Mouse (Mus musculus) layer of hippocampus, postnatal 10 days (tissue): ENCODE measurements around the gene Tspan4. TPM values are rescaled to one million over a fixed set of nuclear protein-coding genes. Genes with fewer than 3 reads are reported as not detected.

Experiments used
- total RNA-seq, 2 experiments: library from RNA; stranded (reverse); gene quantifications; 2 replicates each; pipeline ENCODE4 v1.2.3; 2021

The Tspan4 gene
- total RNA-seq, 2 experiments from 2014 or later, result 32.9 to 34.1 TPM

Other genes with a start within 250 kb of the Tspan4 start
- 10 to 100 TPM; 71.6 to 72.7 TPM for gene Phrf1, start 246.5 kb upstream of the Tspan4 start, total RNA-seq
- gene Irf7, start 208.8 kb upstream of the Tspan4 start, total RNA-seq, result under 1 TPM; 0.29 to 0.64 TPM
- gene Cdhr5, start 198.5 kb upstream of the Tspan4 start, total RNA-seq, result not detected
- gene Sct, start 196.1 kb upstream of the Tspan4 start, total RNA-seq, result under 1 TPM in 1 of 2 experiments, not detected in 1; 0.76 TPM
- under 1 TPM; 0.45 to 0.55 TPM for gene Drd4, start 183.2 kb upstream of the Tspan4 start, total RNA-seq
- 100 to 1,000 TPM; 220 to 227 TPM for gene Deaf1, start 147.6 kb upstream of the Tspan4 start, total RNA-seq
- gene Tmem80, start 147.5 kb upstream of the Tspan4 start, total RNA-seq, result 10 to 100 TPM; 25.7 to 29.8 TPM
- 1 to 10 TPM; 2.3 to 2.4 TPM for gene Eps8l2, start 136.4 kb upstream of the Tspan4 start, total RNA-seq
- gene Taldo1, start 83.0 kb upstream of the Tspan4 start, total RNA-seq, result 100 to 1,000 TPM; 115 to 126 TPM
- 10 to 100 TPM; 34.4 to 39.3 TPM for gene Gatd1, start 61.1 kb upstream of the Tspan4 start, total RNA-seq
- 100 to 1,000 TPM; 259 to 281 TPM for gene Cend1, start 45.7 kb upstream of the Tspan4 start, total RNA-seq
- 100 to 1,000 TPM; 281 to 341 TPM for gene Slc25a22, start 37.3 kb upstream of the Tspan4 start, total RNA-seq
- 1 to 10 TPM; 2.1 to 3.8 TPM for gene Pidd1, start 31.2 kb upstream of the Tspan4 start, total RNA-seq
- 100 to 1,000 TPM; 648 to 721 TPM for gene Rplp2, start 27.9 kb upstream of the Tspan4 start, total RNA-seq
- 10 to 100 TPM; 18.7 to 23.4 TPM for gene Pnpla2, start 20.0 kb upstream of the Tspan4 start, total RNA-seq
- 1 to 10 TPM; 4.6 to 7.2 TPM for gene Cracr2b, start 14.1 kb upstream of the Tspan4 start, total RNA-seq
- 10 to 100 TPM; 38.7 to 39.9 TPM for gene Cd151, start 7.8 kb upstream of the Tspan4 start, total RNA-seq
- 10 to 100 TPM; 43.0 to 50.5 TPM for gene Polr2l, start 108 bp upstream of the Tspan4 start, total RNA-seq
- gene Chid1, start 64.6 kb downstream of the Tspan4 start, total RNA-seq, result 10 to 100 TPM; 68.7 to 69.8 TPM
- 100 to 1,000 TPM; 271 to 272 TPM for gene Ap2a2, start 86.9 kb downstream of the Tspan4 start, total RNA-seq
- gene Muc6, start 180.1 kb downstream of the Tspan4 start, total RNA-seq, result not detected
- 1 to 10 TPM in 1 of 2 experiments, under 1 TPM in 1; 0.69 to 1.0 TPM for gene Muc2, start 215.1 kb downstream of the Tspan4 start, total RNA-seq